Mouse (Mus musculus) adrenal gland (tissue): ENCODE data around the gene Sdc3.

Source experiments
- intact Hi-C: fragments of 180-260 bp; cut with DNase I; formaldehyde crosslinking; loops from one replicate; pipeline ENCODE4 v1.15.1; 2025

Gene Sdc3

GRCm38 (mm10) chr4:130872414-130872813, 80.1 kb downstream of the Sdc3 start:
- intact Hi-C loops, result no loop called here

- intact Hi-C loops, result no loop called here
These were observed 81.1 kb downstream of the Sdc3 start for GRCm38 (mm10) chr4:130873440-130873839.

- intact Hi-C loops, result no loop called here
These were observed 82.3 kb downstream of the Sdc3 start for GRCm38 (mm10) chr4:130874601-130875000.
